Mouse (Mus musculus): ENCODE results near the gene Cntn1. TPM values are rescaled to one million over a fixed set of nuclear protein-coding genes. Genes with fewer than 3 reads are reported as not detected.
"Not testable (repeated sequence)": the region's sequence is repeated elsewhere in the genome, so short reads cannot be mapped to it uniquely, and the experiment has no call there.

Gene Cntn1
- polyA plus RNA-seq, 1 experiment: 0.40 TPM

- Histone ChIP-seq H3K4me1 (ENCODE audit: control insufficient read depth, insufficient read depth, low read length) (no peaks in the 10 kb centered on the region), H3K4me3 (ENCODE audit: insufficient read depth, low read length) (no peak overlapping the region), H3K27ac (ENCODE audit: insufficient read depth, low read length) (no peak overlapping the region)
- TF ChIP-seq CTCF (IDR thresholded peaks at IDR 0.05; ENCODE audit: borderline replicate concordance, insufficient read depth, low read length): no peak
- TF ChIP-seq POLR2A (IDR thresholded peaks at IDR 0.05; ENCODE audit: low read depth, low read length): no peak
Observed at GRCm38 (mm10) chr15:92347902-92348301, 296.9 kb downstream of the Cntn1 start.

- not testable (repeated sequence) for H3K4me1 ChIP-seq (ENCODE audit: control insufficient read depth, insufficient read depth, low read length); H3K27ac ChIP-seq (ENCODE audit: insufficient read depth, low read length); H3K4me3 ChIP-seq (ENCODE audit: insufficient read depth, low read length)
Observed at GRCm38 (mm10) chr15:92348453-92348852, 297.5 kb downstream of the Cntn1 start.

- TF ChIP-seq POLR2A (IDR thresholded peaks at IDR 0.05; ENCODE audit: low read depth, low read length) (no peak), CTCF (IDR thresholded peaks at IDR 0.05; ENCODE audit: borderline replicate concordance, insufficient read depth, low read length) (no peak)
- Histone ChIP-seq H3K27ac (ENCODE audit: insufficient read depth, low read length) (no peak overlapping the region), H3K4me1 (ENCODE audit: control insufficient read depth, insufficient read depth, low read length) (no peaks in the 10 kb centered on the region), H3K4me3 (ENCODE audit: insufficient read depth, low read length) (no peak overlapping the region)
Observed at GRCm38 (mm10) chr15:92364153-92364552, 313.2 kb downstream of the Cntn1 start.

- H3K4me3 ChIP-seq (ENCODE audit: insufficient read depth, low read length): no peak overlapping the region
- H3K27ac ChIP-seq (ENCODE audit: insufficient read depth, low read length): no peak overlapping the region
- TF ChIP-seq POLR2A (IDR thresholded peaks at IDR 0.05; ENCODE audit: low read depth, low read length) (no peak), CTCF (IDR thresholded peaks at IDR 0.05; ENCODE audit: borderline replicate concordance, insufficient read depth, low read length) (no peak)
- H3K4me1 ChIP-seq (ENCODE audit: control insufficient read depth, insufficient read depth, low read length): no peaks in the 10 kb centered on the region
Observed at GRCm38 (mm10) chr15:92364592-92364991, 313.6 kb downstream of the Cntn1 start.

Other genes starting within 250 kb of the Cntn1 start
- not detected in 2 replicates for gene Smgc, start 212.9 kb upstream of the Cntn1 start, polyA plus RNA-seq (2011; ENCODE audit: insufficient read length, low read depth, missing spikeins)

Data from embryonic fibroblast, embryonic 13.5 days (primary cell).